Mouse (Mus musculus): ENCODE results near the gene Il12b. TPM values are rescaled to one million over a fixed set of nuclear protein-coding genes. Genes with fewer than 3 reads are reported as not detected.

Il12b gene
- polyA plus RNA-seq, 1 experiment from 2014 or later = 0.19 TPM

DNA sequence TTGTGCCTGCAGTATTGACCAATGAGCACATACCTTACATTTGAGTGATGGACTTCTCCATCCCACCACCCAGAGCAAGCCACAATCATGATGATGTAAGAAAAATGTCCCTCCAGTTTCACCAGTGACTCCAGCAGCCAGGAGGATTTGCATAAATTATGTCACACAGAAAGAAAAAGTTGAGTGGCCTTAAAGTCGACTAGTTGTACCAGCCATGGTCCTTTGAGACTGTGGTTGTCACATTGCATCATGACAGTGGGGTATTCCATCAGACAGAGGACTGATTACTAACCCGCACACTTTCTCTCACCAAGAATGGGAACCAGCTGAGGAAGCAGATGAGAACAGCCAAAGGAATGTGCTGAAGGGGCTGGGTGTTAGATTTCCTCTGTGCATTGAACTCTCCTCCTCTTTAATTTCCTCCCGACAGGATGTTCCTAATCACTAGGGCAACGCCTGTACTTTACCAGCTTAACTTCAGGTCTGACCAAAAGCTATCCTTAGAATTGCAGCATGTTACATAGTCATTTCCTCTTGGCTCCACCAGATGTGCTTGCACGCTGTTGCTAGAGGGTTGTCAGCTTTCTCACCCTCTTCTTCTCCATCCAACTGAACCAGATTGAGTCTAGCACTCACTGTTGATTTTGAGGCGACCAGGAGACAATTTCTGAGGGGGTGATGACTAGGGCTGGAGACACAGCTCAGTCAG lies 9.7 kb upstream of the Il12b start:
- 18% methylated on average over 6 of the region's 6 CpGs for WGBS
- Histone ChIP-seq H3K4me2 (replicated peaks; ENCODE audit: low read depth, low read length) (no peak overlapping the region), H3K27ac (ENCODE audit: low read length) (no peak overlapping the region), H3K4me3 (ENCODE audit: low read length) (no peak overlapping the region), H3K27me3 (ENCODE audit: insufficient read depth, low read length) (no peaks in the 10 kb centered on the region), H3K36me3 (ENCODE audit: insufficient read depth, low read length) (no peaks in the 10 kb centered on the region), H3K9me3 (ENCODE audit: low read length) (no peaks in the 10 kb centered on the region), H3K9ac (replicated peaks; ENCODE audit: low read length) (no peak overlapping the region), H3K4me1 (ENCODE audit: insufficient read depth, low read length) (peaks cover 4% of the 10 kb centered on the region; the same call in 1 of the 2 replicates)
- ATAC-seq (ENCODE audit: low FRiP score, low TSS enrichment) = peak; percentile 31; the same call in 1 of the 2 replicates

GRCm38 (mm10) chr11:44393101-44393810 lies 6.6 kb upstream of the Il12b start:
- H3K36me3 ChIP-seq (ENCODE audit: insufficient read depth, low read length) = no peaks in the 10 kb centered on the region
- no peak overlapping the region for H3K27ac ChIP-seq (ENCODE audit: low read length)
- no peaks in the 10 kb centered on the region for H3K9me3 ChIP-seq (ENCODE audit: low read length)
- H3K27me3 ChIP-seq (ENCODE audit: insufficient read depth, low read length) = no peaks in the 10 kb centered on the region
- H3K4me3 ChIP-seq (ENCODE audit: low read length) = no peak overlapping the region
- H3K4me1 ChIP-seq (ENCODE audit: insufficient read depth, low read length) = peaks cover 4% of the 10 kb centered on the region; the same call in 1 of the 2 replicates
- no peak overlapping the region for H3K9ac ChIP-seq (replicated peaks; ENCODE audit: low read length)
- 70% methylated on average over 8 of the region's 8 CpGs for WGBS
- no peak overlapping the region for H3K4me2 ChIP-seq (replicated peaks; ENCODE audit: low read depth, low read length)
- no peak for ATAC-seq (ENCODE audit: low FRiP score, low TSS enrichment)

DNA sequence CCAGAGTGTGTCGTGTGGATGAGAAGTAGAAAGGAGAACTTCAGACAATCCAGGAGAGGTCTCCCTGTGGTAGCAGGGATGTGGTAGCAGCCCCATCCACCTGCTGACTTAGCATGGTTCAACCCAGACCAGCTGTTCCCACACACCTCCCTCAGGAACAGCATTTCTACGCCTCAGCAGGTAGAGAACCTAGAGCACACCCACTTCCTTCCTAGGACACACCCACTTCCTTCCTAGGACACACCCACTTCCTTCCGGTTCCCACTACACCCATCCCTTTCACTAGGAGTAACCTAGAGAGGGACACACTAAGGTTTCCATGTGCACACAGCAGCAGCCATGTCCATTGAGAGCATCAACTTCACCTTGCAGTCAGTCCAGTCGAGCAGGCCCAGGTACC lies 4.5 kb upstream of the Il12b start:
- no peak overlapping the region for H3K9ac ChIP-seq (replicated peaks; ENCODE audit: low read length)
- no peak; the same call in 1 of the 2 replicates for ATAC-seq (ENCODE audit: low FRiP score, low TSS enrichment)
- no peaks in the 10 kb centered on the region for H3K4me1 ChIP-seq (ENCODE audit: insufficient read depth, low read length)
- H3K4me2 ChIP-seq (replicated peaks; ENCODE audit: low read depth, low read length) = no peak overlapping the region
- no peaks in the 10 kb centered on the region for H3K27me3 ChIP-seq (ENCODE audit: insufficient read depth, low read length)
- H3K4me3 ChIP-seq (ENCODE audit: low read length) = no peak overlapping the region
- H3K36me3 ChIP-seq (ENCODE audit: insufficient read depth, low read length) = no peaks in the 10 kb centered on the region
- no peaks in the 10 kb centered on the region for H3K9me3 ChIP-seq (ENCODE audit: low read length)
- no peak overlapping the region for H3K27ac ChIP-seq (ENCODE audit: low read length)
- 80% methylated on average over 4 of the region's 4 CpGs for WGBS

- H3K27ac ChIP-seq (ENCODE audit: low read length) = no peak overlapping the region
- 88% methylated on average over 3 of the region's 3 CpGs for WGBS
- H3K4me3 ChIP-seq (ENCODE audit: low read length) = no peak overlapping the region
- no peak for ATAC-seq (ENCODE audit: low FRiP score, low TSS enrichment)
- H3K27me3 ChIP-seq (ENCODE audit: insufficient read depth, low read length) = no peaks in the 10 kb centered on the region; the same call in 1 of the 2 replicates
- H3K4me1 ChIP-seq (ENCODE audit: insufficient read depth, low read length) = no peaks in the 10 kb centered on the region
- no peaks in the 10 kb centered on the region for H3K36me3 ChIP-seq (ENCODE audit: insufficient read depth, low read length)
- H3K9ac ChIP-seq (replicated peaks; ENCODE audit: low read length) = no peak overlapping the region
- H3K9me3 ChIP-seq (ENCODE audit: low read length) = no peaks in the 10 kb centered on the region
- H3K4me2 ChIP-seq (replicated peaks; ENCODE audit: low read depth, low read length) = no peak overlapping the region
Observed at GRCm38 (mm10) chr11:44397551-44397950, 2.3 kb upstream of the Il12b start.

DNA sequence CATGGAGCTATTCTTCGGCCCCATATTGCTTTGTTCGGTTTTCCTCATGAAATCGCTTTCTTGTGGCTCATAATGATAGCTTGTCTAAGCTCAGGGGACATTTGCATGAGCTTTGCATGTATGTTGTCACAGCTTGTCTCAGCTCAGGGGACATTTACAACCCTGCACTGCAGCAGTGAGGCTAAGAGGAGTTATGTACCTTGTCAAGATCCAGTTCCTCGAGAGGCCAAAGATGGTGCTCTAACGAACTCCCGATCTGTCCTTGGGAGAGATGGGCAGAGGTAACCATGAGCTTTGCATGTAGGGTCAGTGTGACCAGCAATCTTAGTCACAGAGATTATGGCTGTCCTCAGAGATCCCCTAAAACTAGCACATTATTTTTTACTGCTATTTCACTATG lies 1.5 kb upstream of the Il12b start:
- Histone ChIP-seq H3K27me3 (ENCODE audit: insufficient read depth, low read length) (no peaks in the 10 kb centered on the region; the same call in 1 of the 2 replicates), H3K4me2 (replicated peaks; ENCODE audit: low read depth, low read length) (peak overlapping the region; percentile 61; the same call in 1 of the 2 replicates), H3K36me3 (ENCODE audit: insufficient read depth, low read length) (no peaks in the 10 kb centered on the region), H3K4me1 (ENCODE audit: insufficient read depth, low read length) (no peaks in the 10 kb centered on the region), H3K27ac (ENCODE audit: low read length) (no peak overlapping the region), H3K9me3 (ENCODE audit: low read length) (no peaks in the 10 kb centered on the region), H3K9ac (replicated peaks; ENCODE audit: low read length) (no peak overlapping the region), H3K4me3 (ENCODE audit: low read length) (no peak overlapping the region)
- ATAC-seq (ENCODE audit: low FRiP score, low TSS enrichment) = no peak
- 67% methylated on average over 6 of the region's 6 CpGs for WGBS

GRCm38 (mm10) chr11:44398782-44399225 lies 1.1 kb upstream of the Il12b start:
- H3K4me2 ChIP-seq (replicated peaks; ENCODE audit: low read depth, low read length) = peak overlapping the region; percentile 61
- no peak overlapping the region for H3K27ac ChIP-seq (ENCODE audit: low read length)
- peak overlapping the region; percentile 42 for H3K4me3 ChIP-seq (ENCODE audit: low read length)
- no peaks in the 10 kb centered on the region for H3K4me1 ChIP-seq (ENCODE audit: insufficient read depth, low read length)
- ATAC-seq (ENCODE audit: low FRiP score, low TSS enrichment) = peak; percentile 88
- H3K9me3 ChIP-seq (ENCODE audit: low read length) = no peaks in the 10 kb centered on the region
- peak overlapping the region; percentile 63 for H3K9ac ChIP-seq (replicated peaks; ENCODE audit: low read length)
- no peaks in the 10 kb centered on the region; the same call in 1 of the 2 replicates for H3K27me3 ChIP-seq (ENCODE audit: insufficient read depth, low read length)
- under 1% methylated on average over 20 of the region's 20 CpGs for WGBS
- H3K36me3 ChIP-seq (ENCODE audit: insufficient read depth, low read length) = no peaks in the 10 kb centered on the region

- Histone ChIP-seq H3K4me3 (ENCODE audit: low read length) (no peak overlapping the region), H3K9ac (replicated peaks; ENCODE audit: low read length) (no peak overlapping the region), H3K9me3 (ENCODE audit: low read length) (no peaks in the 10 kb centered on the region), H3K4me1 (ENCODE audit: insufficient read depth, low read length) (no peaks in the 10 kb centered on the region), H3K4me2 (replicated peaks; ENCODE audit: low read depth, low read length) (no peak overlapping the region), H3K36me3 (ENCODE audit: insufficient read depth, low read length) (no peaks in the 10 kb centered on the region), H3K27ac (ENCODE audit: low read length) (no peak overlapping the region), H3K27me3 (ENCODE audit: insufficient read depth, low read length) (no peaks in the 10 kb centered on the region; the same call in 1 of the 2 replicates)
- no peak for ATAC-seq (ENCODE audit: low FRiP score, low TSS enrichment)
- 50% methylated on average over 5 of the region's 5 CpGs for WGBS
Observed at GRCm38 (mm10) chr11:44401635-44402548, 2.0 kb downstream of the Il12b start.

GRCm38 (mm10) chr11:44405113-44405512 lies 5.2 kb downstream of the Il12b start:
- H3K36me3 ChIP-seq (ENCODE audit: insufficient read depth, low read length) = no peaks in the 10 kb centered on the region
- no peak overlapping the region for H3K4me2 ChIP-seq (replicated peaks; ENCODE audit: low read depth, low read length)
- WGBS = 75% methylated on average over 4 of the region's 4 CpGs
- no peak for ATAC-seq (ENCODE audit: low FRiP score, low TSS enrichment)
- no peak overlapping the region for H3K9ac ChIP-seq (replicated peaks; ENCODE audit: low read length)
- no peaks in the 10 kb centered on the region for H3K9me3 ChIP-seq (ENCODE audit: low read length)
- no peak overlapping the region for H3K27ac ChIP-seq (ENCODE audit: low read length)
- H3K4me1 ChIP-seq (ENCODE audit: insufficient read depth, low read length) = no peaks in the 10 kb centered on the region
- H3K4me3 ChIP-seq (ENCODE audit: low read length) = no peak overlapping the region
- H3K27me3 ChIP-seq (ENCODE audit: insufficient read depth, low read length) = no peaks in the 10 kb centered on the region; the same call in 1 of the 2 replicates

- no peak overlapping the region for H3K27ac ChIP-seq (ENCODE audit: low read length)
- H3K36me3 ChIP-seq (ENCODE audit: insufficient read depth, low read length) = no peaks in the 10 kb centered on the region
- no peaks in the 10 kb centered on the region; the same call in 1 of the 2 replicates for H3K27me3 ChIP-seq (ENCODE audit: insufficient read depth, low read length)
- 15% methylated on average over 1 of the region's 1 CpGs for WGBS
- no peak overlapping the region for H3K4me2 ChIP-seq (replicated peaks; ENCODE audit: low read depth, low read length)
- H3K4me1 ChIP-seq (ENCODE audit: insufficient read depth, low read length) = no peaks in the 10 kb centered on the region
- H3K9ac ChIP-seq (replicated peaks; ENCODE audit: low read length) = no peak overlapping the region
- H3K9me3 ChIP-seq (ENCODE audit: low read length) = no peaks in the 10 kb centered on the region
- H3K4me3 ChIP-seq (ENCODE audit: low read length) = no peak overlapping the region
- ATAC-seq (ENCODE audit: low FRiP score, low TSS enrichment) = no peak
Observed at GRCm38 (mm10) chr11:44405961-44406360, 6.1 kb downstream of the Il12b start.
